Mouse (Mus musculus) erythroblast, embryonic 14.5 days (primary cell): Measurements from ENCODE around the gene Adcy7.

Source experiments
- GATA1 ChIP-seq: IDR thresholded peaks from 2 replicates; pipeline ENCODE4 v1.6.1; 2012; ENCODE audit warnings: low read length, inconsistent platforms, mixed read lengths
- TAL1 ChIP-seq: IDR thresholded peaks from 3 replicates; pipeline ENCODE4 v1.6.1; 2012; ENCODE audit warnings: low read length, inconsistent platforms, mixed read lengths

DNA sequence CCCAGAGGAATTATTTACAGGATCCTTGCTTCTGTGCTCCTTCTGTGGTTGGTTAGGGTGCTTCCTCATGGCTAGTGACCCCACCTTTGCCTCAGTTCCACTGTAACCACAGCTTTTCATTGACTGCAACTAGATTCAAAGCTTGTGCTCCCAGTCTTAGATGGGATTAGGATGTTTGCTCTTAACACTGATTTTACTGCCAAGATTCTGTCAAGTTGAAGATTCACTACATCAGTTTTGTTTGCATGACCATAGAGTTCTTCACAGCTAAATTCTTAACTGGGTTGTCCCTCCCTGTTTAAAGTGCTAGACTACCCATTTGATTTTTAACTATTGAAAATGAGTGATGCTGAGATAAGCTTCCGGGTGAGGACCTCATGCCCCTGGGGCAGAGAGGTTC lies 43.9 kb upstream of the Adcy7 start:
- TF ChIP-seq GATA1 (no peak), TAL1 (no peak)
